Mouse (Mus musculus) midbrain, embryonic 13.5 days (tissue): ENCODE measurements around the gene Sh3rf3. TPM values are rescaled to one million over a fixed set of nuclear protein-coding genes. Genes with fewer than 3 reads are reported as not detected.

Experiments used
- ATAC-seq: fragments of 200-750 bp; cut with Nextera tagmentation; 2 replicates; pipeline ENCODE4 v1.8.0; 2017; ENCODE audit warnings: mild to moderate bottlenecking, moderate TSS enrichment, moderate library complexity
- H3K27ac ChIP-seq: fragments of 300-500 bp; sonication (generic); 2 replicates; pipeline ENCODE4 v1.5.1; 2015; ENCODE audit warnings: inconsistent platforms, mild to moderate bottlenecking, moderate library complexity
- H3K27me3 ChIP-seq: fragments of 300-500 bp; sonication (generic); 2 replicates; pipeline ENCODE4 v1.6.1; 2015; ENCODE audit warnings: mild to moderate bottlenecking, inconsistent platforms
- H3K36me3 ChIP-seq: fragments of 300-500 bp; sonication (generic); 2 replicates; pipeline ENCODE4 v1.6.1; 2015; ENCODE audit warnings: mild to moderate bottlenecking, inconsistent platforms
- H3K4me1 ChIP-seq: fragments of 300-500 bp; sonication (generic); replicated peaks from 2 replicates; pipeline ENCODE4 v1.6.1; 2015; ENCODE audit warnings: inconsistent platforms
- H3K4me2 ChIP-seq: fragments of 300-500 bp; sonication (generic); replicated peaks from 2 replicates; pipeline ENCODE4 v1.6.1; 2015; ENCODE audit warnings: moderate library complexity, mild to moderate bottlenecking, inconsistent platforms
- H3K4me3 ChIP-seq: fragments of 300-500 bp; sonication (generic); replicated peaks from 2 replicates; pipeline ENCODE4 v1.5.1; 2015; ENCODE audit warnings: mild to moderate bottlenecking, inconsistent platforms
- H3K9ac ChIP-seq: fragments of 300-500 bp; sonication (generic); replicated peaks from 2 replicates; pipeline ENCODE4 v1.6.1; 2015; ENCODE audit warnings: mild to moderate bottlenecking, inconsistent platforms
- H3K9me3 ChIP-seq: fragments of 300-500 bp; sonication (generic); 2 replicates; pipeline ENCODE4 v1.6.1; 2016; ENCODE audit warnings: mild to moderate bottlenecking, inconsistent platforms
- WGBS: fragments of 180-500 bp; shearing (Covaris S2); methylation state at CpG from one replicate; pipeline ENCODE4 v1.1.7; 2015; 5-methylcytosine and 5-hydroxymethylcytosine counted together
- polyA plus RNA-seq: library from polyadenylated mRNA; unstranded; fragments of >200 nt; fragmentation: Nextera tagmentation; extraction: Ambion mirVana; gene quantifications from 2 replicates; pipeline ENCODE4 v1.2.1, GENCODE M21; 2015

Gene Sh3rf3
- polyA plus RNA-seq, 1 experiment from 2014 or later: 2.1 TPM

DNA sequence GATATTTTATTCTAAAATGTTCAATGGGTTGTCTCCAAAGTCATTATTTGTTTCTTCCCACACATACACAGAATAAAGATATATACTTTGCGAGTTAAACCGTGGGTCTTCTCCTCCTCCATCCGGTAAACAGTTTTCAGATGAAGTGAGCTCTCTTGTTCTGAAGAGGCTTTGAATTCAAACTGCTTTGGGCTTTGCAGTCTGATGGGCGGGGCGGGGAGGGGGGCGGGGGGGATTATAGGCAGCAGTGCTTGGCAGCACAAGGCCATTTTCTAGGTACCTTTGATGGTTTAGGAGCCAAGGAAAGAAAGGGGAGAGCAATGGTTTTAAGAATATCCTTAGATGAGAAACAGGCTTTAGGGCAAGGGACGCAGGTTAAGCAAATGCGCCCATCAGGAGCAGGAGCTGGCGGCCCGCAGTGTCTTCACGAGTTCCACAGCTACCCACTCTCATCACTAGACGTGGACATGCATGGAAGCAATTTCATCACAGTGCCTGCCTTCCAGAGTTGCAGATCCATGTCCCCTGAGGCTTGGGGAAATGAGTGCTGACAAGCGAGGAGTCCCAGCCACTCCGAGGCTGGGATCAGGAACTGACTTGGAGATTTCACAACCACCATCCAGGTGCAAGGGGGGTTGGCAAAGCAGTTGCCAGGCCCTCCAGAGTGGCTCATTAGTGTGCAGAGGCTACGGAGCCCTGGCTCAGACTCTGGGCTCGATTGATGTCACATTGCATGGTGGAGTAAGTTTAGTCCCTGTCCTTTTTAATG, 77.7 kb downstream of the Sh3rf3 start:
- Histone ChIP-seq H3K36me3 (no peaks in the 10 kb centered on the region), H3K27me3 (peaks cover 6% of the 10 kb centered on the region; the same call in 1 of the 2 replicates), H3K9ac (no peak overlapping the region), H3K4me3 (no peak overlapping the region), H3K4me2 (peak overlapping the region; percentile 25; the same call in 1 of the 2 replicates), H3K4me1 (peaks cover 13% of the 10 kb centered on the region), H3K9me3 (no peaks in the 10 kb centered on the region), H3K27ac (no peak overlapping the region)
- peak; percentile 74 for ATAC-seq
- 22% methylated on average over 16 of the region's 16 CpGs for WGBS

DNA sequence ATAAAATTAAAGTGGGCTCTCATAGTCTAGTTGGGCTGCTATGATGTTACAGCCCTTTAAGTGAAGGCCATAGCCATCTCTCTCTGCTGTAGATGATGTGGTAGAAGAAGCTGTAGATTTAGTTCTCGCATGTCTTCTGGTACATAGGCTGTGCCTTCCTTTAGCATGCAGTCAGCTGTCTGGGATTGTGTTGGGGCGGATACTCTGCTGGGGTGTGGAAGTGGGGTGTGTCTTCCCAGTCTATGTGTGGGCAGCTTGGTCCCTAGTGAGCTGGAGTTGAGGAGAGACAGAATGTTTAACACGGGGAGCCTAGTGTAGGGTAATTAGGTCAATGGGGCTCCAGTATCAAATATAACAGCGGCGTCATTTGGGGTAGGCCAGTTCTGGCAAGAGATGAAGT, 82.3 kb downstream of the Sh3rf3 start:
- Histone ChIP-seq H3K36me3 (no peaks in the 10 kb centered on the region), H3K27me3 (peaks cover 3% of the 10 kb centered on the region; the same call in 1 of the 2 replicates), H3K4me2 (no peak overlapping the region), H3K9me3 (no peaks in the 10 kb centered on the region), H3K9ac (no peak overlapping the region), H3K27ac (no peak overlapping the region), H3K4me1 (peaks cover 9% of the 10 kb centered on the region), H3K4me3 (no peak overlapping the region)
- WGBS: 92% methylated on average over 5 of the region's 5 CpGs
- ATAC-seq: no peak

DNA sequence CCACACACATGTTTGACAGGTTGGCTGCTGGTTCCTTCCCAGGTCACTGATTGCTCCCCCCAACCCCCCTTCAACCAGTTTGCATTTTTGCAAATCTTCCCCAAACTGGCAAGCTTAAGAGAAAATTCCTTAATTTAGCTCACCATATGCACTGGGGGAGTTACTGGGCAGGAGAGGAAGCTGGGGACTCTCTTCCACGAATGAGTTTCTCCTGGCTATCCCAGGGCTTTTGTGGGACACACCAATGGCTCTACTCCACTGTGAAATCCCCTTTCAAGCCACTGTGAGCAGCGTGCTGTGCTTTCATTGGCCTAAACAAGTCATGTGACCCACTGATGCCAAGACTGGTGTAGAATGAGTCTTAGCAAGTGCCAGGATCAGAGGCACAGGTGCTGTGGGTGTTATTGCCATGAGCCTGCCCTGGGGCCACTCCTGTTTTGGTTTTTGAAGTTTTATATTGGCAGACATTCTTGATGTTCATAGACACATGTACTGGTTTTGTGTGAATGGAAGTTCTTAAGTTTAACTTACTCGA, 83.9 kb downstream of the Sh3rf3 start:
- WGBS: 62% methylated on average over 3 of the region's 3 CpGs
- H3K27me3 ChIP-seq: peaks cover 3% of the 10 kb centered on the region; the same call in 1 of the 2 replicates
- no peak overlapping the region for H3K4me3 ChIP-seq
- H3K9me3 ChIP-seq: no peaks in the 10 kb centered on the region
- H3K9ac ChIP-seq: no peak overlapping the region
- no peak for ATAC-seq
- no peak overlapping the region for H3K27ac ChIP-seq
- no peaks in the 10 kb centered on the region for H3K36me3 ChIP-seq
- H3K4me1 ChIP-seq: no peaks in the 10 kb centered on the region
- H3K4me2 ChIP-seq: no peak overlapping the region

DNA sequence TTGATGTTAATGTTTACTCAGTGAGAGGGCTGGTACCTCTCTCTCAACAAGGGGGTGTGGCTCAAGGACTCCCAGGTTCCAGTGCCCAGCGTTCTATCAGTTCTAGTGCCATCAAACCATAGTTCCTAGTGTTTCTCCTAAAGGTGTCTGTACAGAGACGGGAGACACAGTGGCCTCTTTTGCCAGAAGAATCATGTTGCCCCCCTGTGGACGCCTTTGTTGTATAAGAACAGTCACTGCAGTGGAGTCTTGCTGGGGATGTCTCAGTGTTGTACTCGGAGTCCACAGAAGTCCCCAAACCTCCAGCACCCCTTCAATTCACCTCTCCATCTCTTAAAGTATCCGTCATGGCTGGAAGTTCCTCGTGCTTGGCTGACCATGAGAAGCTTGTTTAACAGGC, 92.1 kb downstream of the Sh3rf3 start:
- Histone ChIP-seq H3K27me3 (no peaks in the 10 kb centered on the region), H3K4me3 (no peak overlapping the region), H3K27ac (no peak overlapping the region), H3K36me3 (no peaks in the 10 kb centered on the region), H3K4me2 (no peak overlapping the region), H3K4me1 (peaks cover 10% of the 10 kb centered on the region), H3K9ac (no peak overlapping the region), H3K9me3 (no peaks in the 10 kb centered on the region)
- ATAC-seq: no peak
- WGBS: 31% methylated on average over 6 of the region's 6 CpGs

DNA sequence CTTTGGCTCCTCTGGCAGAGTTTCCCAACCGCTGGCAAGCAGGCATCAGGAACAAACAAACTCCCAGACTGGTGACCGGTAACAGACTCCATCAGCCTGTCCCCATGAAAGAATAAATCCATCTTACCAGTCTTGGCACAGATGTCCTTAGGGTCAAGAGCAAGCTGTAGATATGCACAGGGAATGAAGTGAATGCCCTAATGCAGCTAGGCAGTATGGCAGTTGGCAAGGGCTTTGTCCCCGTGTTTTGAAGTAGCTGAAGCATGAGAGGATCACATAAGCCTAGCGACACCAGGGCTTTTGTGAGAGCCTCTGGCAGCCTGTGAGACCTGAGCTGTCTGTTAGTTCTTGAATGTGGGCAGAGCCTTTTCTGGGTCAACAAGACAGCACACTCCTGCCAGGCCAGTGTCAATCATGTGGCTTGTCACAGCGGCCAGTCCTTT, 93.9 kb downstream of the Sh3rf3 start:
- H3K27ac ChIP-seq: no peak overlapping the region
- H3K36me3 ChIP-seq: no peaks in the 10 kb centered on the region
- peak; percentile 67; the same call in 1 of the 2 replicates for ATAC-seq
- peaks cover 10% of the 10 kb centered on the region for H3K4me1 ChIP-seq
- no peak overlapping the region for H3K4me2 ChIP-seq
- H3K27me3 ChIP-seq: no peaks in the 10 kb centered on the region
- H3K9me3 ChIP-seq: no peaks in the 10 kb centered on the region
- WGBS: 44% methylated on average over 5 of the region's 5 CpGs
- H3K4me3 ChIP-seq: no peak overlapping the region
- H3K9ac ChIP-seq: no peak overlapping the region

DNA sequence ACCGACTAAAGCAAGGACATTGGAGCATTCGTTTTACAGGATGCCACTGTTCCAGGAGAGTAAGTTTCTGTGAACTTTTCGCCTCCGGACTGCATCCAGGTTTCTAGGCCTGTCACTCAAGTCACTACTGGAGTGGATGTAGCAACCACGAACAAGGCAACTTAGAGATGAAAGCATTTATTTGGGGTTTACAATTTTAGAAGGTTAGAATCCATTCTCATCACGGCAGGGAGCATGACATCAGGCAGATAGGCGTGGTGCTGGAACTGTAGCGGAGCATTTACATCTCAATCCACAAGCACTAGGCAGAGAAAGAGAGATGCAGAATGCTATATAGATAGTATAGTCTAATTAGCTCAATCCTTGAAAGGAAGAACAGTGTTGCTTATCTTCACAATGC, 95.3 kb downstream of the Sh3rf3 start:
- H3K4me2 ChIP-seq: no peak overlapping the region

DNA sequence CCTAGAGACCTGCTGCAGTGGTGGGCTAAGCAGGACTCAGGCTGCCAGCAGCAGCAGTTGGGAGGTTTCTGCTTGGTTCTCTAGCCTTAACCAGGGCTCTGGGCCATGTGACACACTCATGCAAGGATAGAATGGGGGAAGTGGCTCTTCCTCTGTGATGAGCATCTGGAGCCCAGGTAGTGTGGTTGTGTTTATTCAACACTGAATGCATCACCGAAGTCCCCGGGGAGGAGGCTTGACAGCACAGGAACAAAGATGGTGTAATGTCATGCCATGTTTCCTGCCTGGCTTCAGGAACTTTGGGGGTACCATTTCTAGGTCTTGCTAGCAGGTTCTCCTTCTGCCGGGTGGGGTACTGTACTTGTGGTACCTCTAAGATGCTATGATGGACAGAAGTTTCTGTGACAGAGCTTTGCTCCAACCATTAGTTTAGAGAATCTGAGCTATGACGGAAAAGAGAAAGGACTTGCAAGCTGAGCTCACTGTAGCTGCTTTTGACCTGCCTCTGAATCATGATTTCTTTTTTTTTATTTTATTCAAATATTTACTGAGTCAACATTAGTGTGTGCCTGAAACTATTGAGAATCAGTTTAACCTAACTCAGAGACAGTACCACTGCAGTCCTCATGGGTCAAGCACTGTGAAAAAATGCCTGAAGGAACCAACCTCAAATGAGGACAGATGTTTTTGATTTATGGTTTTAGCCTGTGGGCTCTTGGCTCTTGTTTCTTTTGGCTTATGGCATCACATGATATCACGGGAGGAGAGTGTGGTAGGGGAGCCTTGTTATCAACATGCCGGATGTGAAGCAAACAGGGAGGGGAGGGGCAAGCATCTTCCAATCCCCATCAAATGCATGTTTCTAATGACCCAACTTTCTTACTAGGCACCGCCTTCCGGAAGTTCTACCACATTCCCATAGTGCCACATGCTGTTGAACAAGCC, 102.4 kb downstream of the Sh3rf3 start:
- no peak for ATAC-seq
- H3K4me3 ChIP-seq: no peak overlapping the region
- 90% methylated on average over 8 of the region's 8 CpGs for WGBS
- H3K4me2 ChIP-seq: no peak overlapping the region
- H3K9ac ChIP-seq: no peak overlapping the region
- H3K9me3 ChIP-seq: peaks cover 5% of the 10 kb centered on the region; the same call in 1 of the 2 replicates
- H3K27ac ChIP-seq: no peak overlapping the region
- H3K27me3 ChIP-seq: no peaks in the 10 kb centered on the region
- no peaks in the 10 kb centered on the region for H3K36me3 ChIP-seq
- no peaks in the 10 kb centered on the region for H3K4me1 ChIP-seq

More for the DNA sequence above, 95.3 kb downstream of the Sh3rf3 start:
- Histone ChIP-seq H3K27ac (no peak overlapping the region), H3K4me3 (no peak overlapping the region), H3K4me1 (peaks cover 10% of the 10 kb centered on the region), H3K9ac (no peak overlapping the region), H3K27me3 (no peaks in the 10 kb centered on the region), H3K36me3 (no peaks in the 10 kb centered on the region), H3K9me3 (no peaks in the 10 kb centered on the region)
- 71% methylated on average over 8 of the region's 8 CpGs for WGBS
- ATAC-seq: no peak

DNA sequence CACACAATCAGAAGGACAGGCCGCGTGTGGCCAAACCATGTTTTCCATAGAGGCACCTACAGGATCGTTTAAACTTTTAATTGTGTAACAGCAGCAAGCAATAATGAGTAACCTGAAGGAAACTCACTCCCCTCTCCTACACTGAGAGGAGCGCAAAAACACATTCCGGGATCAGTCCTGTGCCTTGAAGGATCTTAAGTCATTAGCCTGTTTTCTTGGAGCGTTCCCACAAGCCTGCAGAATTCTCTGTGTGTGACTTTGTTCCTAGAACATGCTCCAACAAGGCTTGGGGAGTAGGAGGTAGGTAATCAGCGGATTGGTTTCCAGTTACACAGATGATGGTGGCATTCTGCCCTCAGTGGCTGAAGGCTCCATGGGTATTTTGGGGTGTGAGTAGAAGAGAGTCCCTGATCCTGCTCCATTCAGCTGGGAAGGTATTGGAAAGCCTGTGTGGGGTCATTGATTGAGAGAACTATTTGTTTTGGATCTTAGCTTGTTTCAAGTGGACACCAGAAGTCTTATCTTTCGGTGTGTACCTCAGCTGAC, 108.6 kb downstream of the Sh3rf3 start:
- Histone ChIP-seq H3K4me3 (no peak overlapping the region), H3K9ac (no peak overlapping the region), H3K4me1 (no peaks in the 10 kb centered on the region), H3K27ac (no peak overlapping the region), H3K36me3 (no peaks in the 10 kb centered on the region), H3K4me2 (no peak overlapping the region), H3K27me3 (no peaks in the 10 kb centered on the region), H3K9me3 (no peaks in the 10 kb centered on the region)
- ATAC-seq: no peak
- 93% methylated on average over 8 of the region's 8 CpGs for WGBS

DNA sequence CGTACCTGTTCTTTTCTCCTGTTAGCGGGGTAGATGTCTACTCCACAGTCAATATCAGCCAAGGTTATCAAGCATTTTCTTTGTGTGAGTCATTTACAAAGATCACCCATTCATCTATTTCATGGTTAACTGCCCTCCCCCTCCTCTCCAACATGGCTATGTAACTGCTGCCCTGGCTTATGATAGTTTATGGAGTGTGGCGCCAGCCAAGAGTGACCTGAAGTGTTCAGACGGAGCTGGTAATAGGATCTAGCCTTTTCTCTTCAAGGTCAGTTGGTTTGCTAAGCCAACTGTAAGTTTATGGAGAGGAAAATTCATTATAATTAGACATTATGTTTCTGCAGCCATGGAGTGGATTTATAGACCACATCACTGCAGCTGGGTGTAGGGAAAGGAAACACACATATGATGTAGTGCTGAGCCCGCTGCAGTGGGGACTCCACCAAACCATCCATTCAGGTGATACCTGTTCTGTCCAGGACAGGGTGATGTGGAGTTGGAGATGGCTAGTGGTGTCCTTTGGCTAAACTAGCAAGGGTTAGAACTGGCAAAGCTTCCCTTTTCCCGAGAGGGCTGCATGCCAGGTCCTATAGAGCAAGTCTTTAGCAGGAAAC, 109.2 kb downstream of the Sh3rf3 start:
- H3K4me1 ChIP-seq: no peaks in the 10 kb centered on the region
- no peak for ATAC-seq
- no peaks in the 10 kb centered on the region for H3K36me3 ChIP-seq
- no peak overlapping the region for H3K9ac ChIP-seq
- no peaks in the 10 kb centered on the region for H3K9me3 ChIP-seq
- WGBS: 94% methylated on average over 6 of the region's 6 CpGs
- H3K4me2 ChIP-seq: no peak overlapping the region
- H3K27me3 ChIP-seq: no peaks in the 10 kb centered on the region
- H3K27ac ChIP-seq: no peak overlapping the region
- H3K4me3 ChIP-seq: no peak overlapping the region

DNA sequence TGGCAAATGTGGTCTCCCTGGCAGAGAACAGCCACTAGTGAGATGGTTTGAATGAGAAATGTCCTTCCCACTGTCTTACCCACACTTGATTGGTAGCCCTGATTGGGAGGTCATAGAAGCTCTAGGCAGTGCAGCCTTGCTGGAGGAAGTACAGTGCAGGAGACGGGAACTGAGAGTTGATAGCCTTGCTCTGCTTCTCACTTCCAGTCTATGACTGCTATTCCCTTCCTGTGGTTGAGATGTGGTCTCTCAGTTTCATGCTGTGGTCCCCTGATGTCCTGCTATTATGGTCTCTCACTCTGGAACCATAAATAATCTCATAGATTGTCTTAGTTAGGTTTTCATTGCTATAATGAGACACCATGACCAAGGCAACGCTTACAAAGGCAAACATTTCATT, 109.8 kb downstream of the Sh3rf3 start:
- no peaks in the 10 kb centered on the region for H3K27me3 ChIP-seq
- H3K4me3 ChIP-seq: no peak overlapping the region
- no peak for ATAC-seq
- no peaks in the 10 kb centered on the region for H3K4me1 ChIP-seq
- H3K36me3 ChIP-seq: no peaks in the 10 kb centered on the region
- no peak overlapping the region for H3K9ac ChIP-seq
- H3K9me3 ChIP-seq: no peaks in the 10 kb centered on the region
- no peak overlapping the region for H3K4me2 ChIP-seq
- WGBS: 88% methylated on average over 2 of the region's 2 CpGs
- no peak overlapping the region for H3K27ac ChIP-seq

DNA sequence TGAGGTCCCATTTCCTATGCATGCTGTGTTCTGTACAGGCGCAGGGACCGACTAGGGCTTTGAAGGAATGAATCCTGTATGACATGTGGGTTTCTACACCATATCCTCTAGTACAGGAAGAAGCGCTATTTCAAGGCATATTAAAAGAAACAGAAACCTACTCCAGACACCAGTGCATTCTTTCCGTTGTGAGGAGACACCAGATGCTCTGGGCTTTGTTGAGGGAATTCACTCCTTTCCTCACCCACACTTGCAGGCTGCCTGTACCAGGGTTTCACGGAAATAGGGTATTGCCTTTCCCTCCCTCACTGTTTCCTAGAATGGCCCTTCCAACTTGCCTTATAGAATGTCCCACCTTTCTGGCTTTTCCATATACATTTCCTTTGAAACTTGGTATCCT, 113.4 kb downstream of the Sh3rf3 start:
- ATAC-seq: no peak
- WGBS: 83% methylated on average over 5 of the region's 5 CpGs
- H3K9ac ChIP-seq: no peak overlapping the region
- 0 out of 2 replicates have a peak, but pooled peaks cover 4% of the 10 kb centered on the region for H3K4me1 ChIP-seq
- no peak overlapping the region for H3K27ac ChIP-seq
- H3K4me3 ChIP-seq: no peak overlapping the region
- no peak overlapping the region for H3K4me2 ChIP-seq
- H3K36me3 ChIP-seq: no peaks in the 10 kb centered on the region
- H3K9me3 ChIP-seq: no peaks in the 10 kb centered on the region
- H3K27me3 ChIP-seq: no peaks in the 10 kb centered on the region
